Mouse (Mus musculus) mesoderm, embryonic 11.5 days (tissue): Measurements from ENCODE around the gene Tpte.
"Not testable (repeated sequence)": the region's sequence is repeated elsewhere in the genome, so short reads cannot be mapped to it uniquely, and the experiment has no call there.

Source experiments
- DNase-seq: peaks from one replicate; pipeline ENCODE4 v3.0.0-alpha.2; 2012; ENCODE audit warnings: low read depth, low spot score

Tpte gene

GRCm38 (mm10) chr8:22282999-22283491 is at the start of gene Tpte:
Gene Tpte (plus strand): TSS chr8:22283441.
- DNase-seq: peak; percentile 8

- DNase-seq: no peak
Measured at GRCm38 (mm10) chr8:22242986-22243385, 40.3 kb upstream of the Tpte start.

- DNase-seq: no peak
Measured at GRCm38 (mm10) chr8:22245663-22246062, 37.6 kb upstream of the Tpte start.

- DNase-seq: no peak
Measured at GRCm38 (mm10) chr8:22247956-22248355, 35.3 kb upstream of the Tpte start.

GRCm38 (mm10) chr8:22249080-22249479 is 34.2 kb upstream of the Tpte start:
- no peak for DNase-seq

GRCm38 (mm10) chr8:22258946-22259450 is 24.2 kb upstream of the Tpte start:
- no peak for DNase-seq

GRCm38 (mm10) chr8:22259531-22259930 is 23.7 kb upstream of the Tpte start:
- DNase-seq: no peak

GRCm38 (mm10) chr8:22260091-22260722 is 23.0 kb upstream of the Tpte start:
- DNase-seq: no peak

GRCm38 (mm10) chr8:22262267-22262666 is 21.0 kb upstream of the Tpte start:
- no peak for DNase-seq

GRCm38 (mm10) chr8:22264292-22264691 is 18.9 kb upstream of the Tpte start:
- DNase-seq: no peak

- DNase-seq: no peak
Measured at GRCm38 (mm10) chr8:22264787-22265186, 18.5 kb upstream of the Tpte start.

GRCm38 (mm10) chr8:22265194-22265593 is 18.0 kb upstream of the Tpte start:
- no peak for DNase-seq

GRCm38 (mm10) chr8:22266809-22267208 is 16.4 kb upstream of the Tpte start:
- no peak for DNase-seq

GRCm38 (mm10) chr8:22273142-22273541 is 10.1 kb upstream of the Tpte start:
- no peak for DNase-seq

- DNase-seq: no peak
Measured at GRCm38 (mm10) chr8:22274641-22275040, 8.6 kb upstream of the Tpte start.

- no peak for DNase-seq
Measured at GRCm38 (mm10) chr8:22302326-22302725, 19.1 kb downstream of the Tpte start.

- DNase-seq: peak; percentile 39
Measured at GRCm38 (mm10) chr8:22302896-22303306, 19.7 kb downstream of the Tpte start.

GRCm38 (mm10) chr8:22304045-22304444 is 20.8 kb downstream of the Tpte start:
- DNase-seq: not testable (repeated sequence)

- DNase-seq: no peak
Measured at GRCm38 (mm10) chr8:22306999-22307398, 23.8 kb downstream of the Tpte start.

- DNase-seq: no peak
Measured at GRCm38 (mm10) chr8:22311446-22311845, 28.2 kb downstream of the Tpte start.

- DNase-seq: no peak
Measured at GRCm38 (mm10) chr8:22335426-22335825, 52.2 kb downstream of the Tpte start.

GRCm38 (mm10) chr8:22359359-22359758 is 76.1 kb downstream of the Tpte start:
- no peak for DNase-seq

GRCm38 (mm10) chr8:22359882-22360281 is 76.6 kb downstream of the Tpte start:
- DNase-seq: no peak

GRCm38 (mm10) chr8:22376311-22376710 is 93.1 kb downstream of the Tpte start:
- no peak for DNase-seq
